Mouse (Mus musculus): ENCODE measurements around the gene Creg1. TPM values are rescaled to one million over a fixed set of nuclear protein-coding genes. Genes with fewer than 3 reads are reported as not detected.

Gene Creg1
- polyA plus RNA-seq, 1 experiment from 2014 or later: 76.2 TPM

DNA sequence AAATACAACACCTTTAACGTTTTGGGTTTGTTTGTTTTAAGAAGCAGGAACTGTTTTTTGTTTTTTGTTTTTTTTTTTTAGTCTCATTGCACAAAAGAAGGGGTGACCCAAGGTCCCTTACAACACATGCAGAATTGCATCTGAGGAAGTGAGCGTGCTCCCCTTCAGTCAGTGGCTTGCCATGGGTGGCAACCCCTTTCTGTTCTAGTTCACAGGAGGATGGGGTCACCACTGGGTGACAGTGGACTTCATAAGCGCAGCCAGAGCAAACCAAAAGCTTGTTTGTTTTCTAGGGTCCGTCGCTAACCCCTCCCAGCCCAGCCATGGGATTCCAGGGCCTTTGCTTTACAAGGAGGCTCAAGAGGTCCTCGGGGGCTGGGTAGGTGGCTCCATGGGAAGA lies 32.0 kb upstream of the Creg1 start:
- Histone ChIP-seq H3K27me3 (ENCODE audit: insufficient read depth, poor library complexity, severe bottlenecking) (no peaks in the 10 kb centered on the region), H3K36me3 (no peaks in the 10 kb centered on the region), H3K4me1 (peaks cover 29% of the 10 kb centered on the region), H3K9me3 (no peaks in the 10 kb centered on the region), H3K27ac (no peak overlapping the region), H3K4me3 (no peak overlapping the region)
- WGBS: 68% methylated on average over 6 of the region's 6 CpGs
- no peak for DNase-seq (ENCODE audit: low spot score)

DNA sequence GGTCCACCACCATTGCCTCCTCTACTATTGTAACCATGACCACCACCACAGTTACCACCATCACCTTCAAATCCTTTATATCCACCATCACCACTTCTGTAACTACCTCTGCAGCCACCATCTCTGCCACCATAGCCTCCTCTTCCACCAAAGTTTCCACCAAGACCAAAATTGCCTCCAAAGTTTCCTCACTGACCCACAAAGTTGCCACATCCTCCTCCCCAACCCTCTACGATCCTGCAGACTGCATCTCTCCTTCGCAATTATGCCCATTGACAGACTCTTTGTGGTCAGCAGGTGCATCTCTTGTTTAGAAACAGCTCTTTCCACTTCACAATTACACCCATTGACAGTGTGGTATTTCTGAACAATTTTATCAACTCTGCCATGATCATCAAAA lies 28.7 kb upstream of the Creg1 start:
- Histone ChIP-seq H3K36me3 (no peaks in the 10 kb centered on the region), H3K4me1 (peaks cover 17% of the 10 kb centered on the region), H3K4me3 (no peak overlapping the region), H3K27ac (no peak overlapping the region), H3K27me3 (ENCODE audit: insufficient read depth, poor library complexity, severe bottlenecking) (no peaks in the 10 kb centered on the region), H3K9me3 (no peaks in the 10 kb centered on the region)
- 88% methylated on average over 2 of the region's 2 CpGs for WGBS
- DNase-seq (ENCODE audit: low spot score): no peak

DNA sequence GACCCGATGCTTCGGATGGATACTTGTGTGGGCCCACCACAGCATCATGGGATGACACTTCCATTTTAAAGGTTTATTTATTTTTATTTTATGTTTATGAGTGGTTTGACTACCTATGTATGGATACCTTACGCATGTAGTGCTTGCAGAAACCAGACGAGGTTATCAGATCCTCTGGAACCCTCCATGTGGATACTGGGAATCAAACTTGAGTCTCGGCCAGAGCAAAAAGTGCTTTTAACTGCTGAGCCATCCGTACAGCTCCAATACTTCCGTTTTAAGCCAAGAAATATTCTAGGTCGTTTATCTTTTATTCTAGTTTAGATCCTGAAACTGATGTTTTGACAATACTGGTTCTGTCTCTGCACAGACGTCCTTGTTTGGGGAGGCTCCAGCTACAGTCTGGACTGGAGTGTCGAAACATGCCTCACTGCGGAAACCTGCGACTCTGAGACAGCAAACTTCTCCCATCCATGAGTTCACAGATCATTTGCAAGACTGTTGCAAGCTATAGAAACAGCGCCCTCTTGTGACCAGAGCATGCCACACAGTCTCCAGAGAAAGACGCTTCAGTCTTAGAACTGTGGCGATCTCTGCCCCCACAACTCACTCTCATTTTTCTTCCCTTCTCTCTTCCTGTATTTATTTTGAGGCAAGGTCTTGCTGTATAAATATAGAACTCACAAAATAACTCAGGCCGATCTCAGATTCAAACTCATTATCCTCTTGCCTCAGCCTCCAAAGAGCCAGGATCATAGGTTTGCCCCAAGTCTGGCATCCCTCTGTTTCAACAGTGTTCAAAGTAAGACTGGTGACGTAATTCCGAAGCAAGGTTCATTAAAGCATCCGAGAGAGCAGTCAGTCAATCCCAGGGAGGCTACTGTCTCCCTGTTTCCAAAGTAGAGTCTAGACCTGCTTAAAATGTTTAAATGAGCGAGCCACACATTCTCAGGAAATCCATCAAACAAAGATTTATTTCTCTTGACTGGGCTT lies 27.4 kb upstream of the Creg1 start:
- Histone ChIP-seq H3K27ac (peak overlapping the region; percentile 33; the same call in 1 of the 2 replicates), H3K4me1 (peaks cover 15% of the 10 kb centered on the region), H3K9me3 (no peaks in the 10 kb centered on the region), H3K36me3 (no peaks in the 10 kb centered on the region), H3K27me3 (ENCODE audit: insufficient read depth, poor library complexity, severe bottlenecking) (no peaks in the 10 kb centered on the region), H3K4me3 (no peak overlapping the region)
- peak; percentile 89 for DNase-seq (ENCODE audit: low spot score)
- 30% methylated on average over 20 of the region's 20 CpGs for WGBS

DNA sequence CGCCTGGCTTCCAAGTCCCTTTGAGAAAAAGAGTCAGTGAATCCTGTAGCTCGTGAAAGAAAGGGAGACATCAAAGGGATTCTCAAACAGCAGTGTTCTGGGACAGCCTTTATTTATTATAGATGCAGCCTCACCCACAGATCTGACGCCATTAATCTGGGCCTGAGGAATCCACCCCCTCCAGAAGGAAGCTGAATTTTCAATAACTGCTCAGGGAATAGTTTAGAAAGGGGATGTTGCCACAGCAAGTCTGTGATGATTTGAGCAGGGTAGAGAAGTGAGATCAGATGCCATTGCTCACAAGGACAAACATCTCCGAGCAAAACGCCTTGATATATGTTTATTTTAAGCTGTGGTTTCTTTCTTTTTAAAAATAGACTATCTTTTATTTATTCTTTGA lies 26.1 kb upstream of the Creg1 start:
- Histone ChIP-seq H3K27ac (no peak overlapping the region), H3K9me3 (no peaks in the 10 kb centered on the region), H3K4me3 (no peak overlapping the region), H3K27me3 (ENCODE audit: insufficient read depth, poor library complexity, severe bottlenecking) (no peaks in the 10 kb centered on the region), H3K4me1 (peaks cover 12% of the 10 kb centered on the region; the same call in 1 of the 2 replicates), H3K36me3 (no peaks in the 10 kb centered on the region)
- 55% methylated on average over 5 of the region's 5 CpGs for WGBS
- DNase-seq (ENCODE audit: low spot score): no peak

DNA sequence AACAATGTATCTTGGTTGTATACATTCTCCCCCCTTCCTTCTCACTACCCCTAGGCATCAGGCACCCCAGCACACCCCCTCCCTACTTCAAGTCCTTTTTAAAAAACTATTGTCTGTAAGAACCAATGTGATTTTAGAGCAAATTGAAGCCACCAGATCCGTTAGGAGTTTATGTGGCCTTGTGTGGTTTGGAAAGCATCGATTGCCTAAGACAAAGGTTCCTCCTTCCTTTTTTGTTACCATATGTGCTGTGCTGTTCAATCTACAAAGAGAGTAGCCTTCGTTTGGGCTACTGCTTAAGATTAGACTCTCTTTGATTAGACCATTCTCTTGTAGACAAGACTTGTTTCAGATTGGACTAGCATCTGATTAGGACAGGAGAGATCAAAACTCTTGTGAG lies 25.7 kb upstream of the Creg1 start:
- no peak overlapping the region for H3K27ac ChIP-seq
- peaks cover 12% of the 10 kb centered on the region; the same call in 1 of the 2 replicates for H3K4me1 ChIP-seq
- WGBS: 67% methylated on average over 3 of the region's 3 CpGs
- no peak overlapping the region for H3K4me3 ChIP-seq
- no peaks in the 10 kb centered on the region for H3K9me3 ChIP-seq
- no peaks in the 10 kb centered on the region for H3K27me3 ChIP-seq (ENCODE audit: insufficient read depth, poor library complexity, severe bottlenecking)
- no peaks in the 10 kb centered on the region for H3K36me3 ChIP-seq
- no peak for DNase-seq (ENCODE audit: low spot score)

DNA sequence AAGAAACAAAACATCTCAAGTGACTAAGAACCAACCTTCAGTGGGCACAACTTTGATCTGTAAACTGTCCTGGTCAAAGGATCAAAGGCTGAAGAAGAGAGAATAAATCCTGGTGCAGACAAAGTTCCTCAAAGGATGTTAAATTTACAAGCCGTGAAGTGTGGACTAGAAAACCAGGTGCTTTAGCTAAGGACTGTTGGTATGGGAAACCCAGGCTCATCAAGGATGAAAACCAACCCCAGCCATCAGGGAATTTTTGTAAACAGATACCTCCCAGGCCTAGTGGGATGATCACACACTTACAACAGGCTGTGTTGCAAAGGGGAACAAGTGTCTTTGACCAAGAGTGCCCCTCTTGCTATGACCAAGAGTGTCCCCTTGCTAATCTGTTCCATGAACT lies 24.6 kb upstream of the Creg1 start:
- Histone ChIP-seq H3K9me3 (no peaks in the 10 kb centered on the region), H3K27me3 (ENCODE audit: insufficient read depth, poor library complexity, severe bottlenecking) (no peaks in the 10 kb centered on the region), H3K27ac (no peak overlapping the region), H3K4me3 (no peak overlapping the region), H3K4me1 (peaks cover 12% of the 10 kb centered on the region; the same call in 1 of the 2 replicates), H3K36me3 (no peaks in the 10 kb centered on the region)
- DNase-seq (ENCODE audit: low spot score): no peak
- 77% methylated on average over 1 of the region's 1 CpGs for WGBS

DNA sequence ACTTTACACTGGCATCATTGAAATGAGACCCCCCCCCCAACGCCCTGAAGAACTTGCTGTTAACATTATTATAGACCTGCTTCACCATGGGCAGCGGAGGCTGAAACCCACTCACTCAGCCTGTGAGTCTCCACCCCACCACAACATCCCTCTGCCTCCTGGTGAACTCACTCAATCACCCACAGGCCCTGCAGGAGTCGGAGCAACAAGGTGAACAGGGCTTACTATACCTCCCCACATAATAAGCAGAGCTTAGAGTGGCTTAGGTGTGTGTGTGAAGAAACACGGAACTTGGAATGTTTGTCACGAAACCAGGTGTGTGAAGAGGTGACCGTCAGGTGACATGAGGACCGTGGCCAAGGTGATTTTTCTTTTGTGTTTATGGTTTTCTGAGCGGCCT lies 21.6 kb upstream of the Creg1 start:
- 88% methylated on average over 8 of the region's 8 CpGs for WGBS
- H3K4me1 ChIP-seq: 0 out of 2 replicates have a peak, but pooled peaks cover under 1% of the 10 kb centered on the region
- no peak overlapping the region for H3K27ac ChIP-seq
- no peaks in the 10 kb centered on the region for H3K36me3 ChIP-seq
- no peak for DNase-seq (ENCODE audit: low spot score)
- H3K4me3 ChIP-seq: no peak overlapping the region
- H3K9me3 ChIP-seq: no peaks in the 10 kb centered on the region
- H3K27me3 ChIP-seq (ENCODE audit: insufficient read depth, poor library complexity, severe bottlenecking): no peaks in the 10 kb centered on the region

DNA sequence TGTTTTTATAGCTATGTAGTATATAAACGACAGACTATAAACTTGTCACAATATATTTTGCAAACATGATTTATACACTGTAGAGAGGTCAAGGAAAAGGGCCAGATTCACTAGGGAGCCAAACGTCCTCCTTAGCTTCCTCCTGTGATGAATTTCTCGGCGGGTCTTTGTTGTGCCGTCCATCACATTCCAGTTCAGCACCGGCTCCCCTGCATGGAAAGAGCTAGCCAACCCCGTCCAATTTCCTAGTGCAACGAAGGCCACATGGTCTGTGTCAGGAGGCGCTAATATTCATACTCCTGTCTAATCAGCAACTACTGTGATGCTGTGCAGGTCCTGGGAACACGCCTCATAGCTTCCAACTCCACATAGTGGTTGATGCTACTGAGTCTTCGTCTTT lies 15.5 kb upstream of the Creg1 start:
- Histone ChIP-seq H3K27ac (no peak overlapping the region), H3K4me3 (no peak overlapping the region), H3K36me3 (no peaks in the 10 kb centered on the region), H3K9me3 (no peaks in the 10 kb centered on the region), H3K27me3 (ENCODE audit: insufficient read depth, poor library complexity, severe bottlenecking) (no peaks in the 10 kb centered on the region), H3K4me1 (peaks cover 26% of the 10 kb centered on the region)
- peak; percentile 70 for DNase-seq (ENCODE audit: low spot score)
- 37% methylated on average over 11 of the region's 11 CpGs for WGBS

DNA sequence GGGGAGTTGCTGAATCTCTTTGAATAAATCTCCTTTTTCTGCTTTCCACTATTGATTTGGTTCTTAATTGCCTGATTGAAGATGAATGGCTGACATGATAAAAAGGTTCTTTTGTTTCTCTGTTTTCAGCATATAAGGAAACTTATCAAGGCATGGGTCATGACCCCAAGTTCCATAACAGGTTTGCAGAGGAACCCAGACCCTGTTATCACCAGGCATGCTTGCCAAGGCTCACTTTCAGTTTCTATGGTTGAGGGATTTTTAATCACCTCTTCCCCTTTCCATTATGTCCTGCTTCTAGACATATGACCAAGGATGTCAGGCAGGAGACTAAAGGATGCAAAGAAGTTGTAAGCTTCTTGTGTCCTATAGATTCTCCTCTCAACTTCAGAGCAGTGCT lies 12.4 kb upstream of the Creg1 start:
- no peaks in the 10 kb centered on the region for H3K36me3 ChIP-seq
- no peak overlapping the region for H3K27ac ChIP-seq
- no peak overlapping the region for H3K4me3 ChIP-seq
- peaks cover 29% of the 10 kb centered on the region for H3K4me1 ChIP-seq
- no peaks in the 10 kb centered on the region for H3K27me3 ChIP-seq (ENCODE audit: insufficient read depth, poor library complexity, severe bottlenecking)
- no peaks in the 10 kb centered on the region for H3K9me3 ChIP-seq
- DNase-seq (ENCODE audit: low spot score): no peak

DNA sequence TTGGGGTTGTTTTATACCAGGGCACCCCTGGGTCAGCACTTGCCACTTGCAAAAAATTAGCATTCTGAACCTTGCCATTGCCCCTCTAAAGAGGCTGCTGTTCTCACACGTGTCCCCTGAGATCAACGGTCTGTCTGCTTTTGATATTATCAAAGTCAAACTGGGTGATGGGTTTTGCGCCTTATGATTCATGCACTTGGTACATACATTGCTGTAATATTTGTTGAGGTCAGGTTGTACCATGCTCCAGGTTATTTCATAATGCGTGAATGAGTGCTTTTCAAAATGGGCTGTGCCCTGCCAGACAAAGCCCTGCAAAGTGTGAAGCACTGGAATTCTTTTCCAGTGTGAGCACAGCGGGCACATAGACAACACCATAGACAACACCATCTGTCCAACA lies 11.7 kb upstream of the Creg1 start:
- Histone ChIP-seq H3K9me3 (no peaks in the 10 kb centered on the region), H3K27ac (no peak overlapping the region), H3K4me3 (no peak overlapping the region), H3K36me3 (no peaks in the 10 kb centered on the region), H3K27me3 (ENCODE audit: insufficient read depth, poor library complexity, severe bottlenecking) (no peaks in the 10 kb centered on the region), H3K4me1 (peaks cover 29% of the 10 kb centered on the region)
- peak; percentile 68 for DNase-seq (ENCODE audit: low spot score)
- WGBS: 78% methylated on average over 5 of the region's 5 CpGs

DNA sequence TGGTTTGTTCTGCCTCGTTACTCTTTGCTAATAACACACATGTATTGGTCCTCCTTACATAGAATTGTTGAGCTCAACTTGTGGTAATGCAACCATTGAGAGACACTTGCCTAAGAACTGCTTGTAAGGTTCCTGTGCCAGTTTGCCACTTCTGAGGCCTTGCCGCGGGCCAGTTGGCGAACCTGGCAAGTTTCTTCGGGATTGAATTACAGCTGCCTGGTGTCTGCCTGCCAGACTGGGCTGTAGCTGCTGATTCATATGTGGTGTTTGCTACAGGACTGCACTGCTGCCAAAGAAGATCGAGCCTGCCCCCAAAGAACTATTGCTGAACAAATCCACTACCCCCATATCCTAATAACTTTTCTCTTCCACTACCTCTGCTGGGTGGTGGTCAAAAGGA lies 9.3 kb upstream of the Creg1 start:
- H3K27me3 ChIP-seq (ENCODE audit: insufficient read depth, poor library complexity, severe bottlenecking): no peaks in the 10 kb centered on the region
- no peaks in the 10 kb centered on the region for H3K9me3 ChIP-seq
- peaks cover 23% of the 10 kb centered on the region; the same call in 1 of the 2 replicates for H3K4me1 ChIP-seq
- no peaks in the 10 kb centered on the region for H3K36me3 ChIP-seq
- no peak overlapping the region for H3K27ac ChIP-seq
- DNase-seq (ENCODE audit: low spot score): no peak
- WGBS: 84% methylated on average over 6 of the region's 6 CpGs
- H3K4me3 ChIP-seq: no peak overlapping the region

DNA sequence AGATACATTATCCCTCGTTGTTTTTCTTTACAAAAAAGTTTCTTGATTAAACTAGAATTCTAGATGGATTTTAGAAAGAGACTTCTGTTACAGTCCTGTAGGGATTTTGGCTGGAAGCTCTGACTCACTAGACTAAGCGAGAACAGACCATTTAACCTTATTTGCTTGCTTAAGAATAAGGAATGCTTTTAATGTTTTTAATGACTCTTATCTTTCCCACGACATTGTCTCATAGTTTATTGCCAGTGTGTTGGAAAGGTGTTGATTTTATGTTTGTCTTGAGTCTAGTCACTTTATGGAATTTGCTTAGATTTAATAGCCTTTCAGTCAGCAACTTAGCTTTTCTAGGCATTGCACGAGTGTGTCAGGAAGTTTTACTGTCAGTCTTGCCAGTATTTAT lies 8.4 kb upstream of the Creg1 start:
- WGBS: 47% methylated on average over 4 of the region's 4 CpGs
- peaks cover 17% of the 10 kb centered on the region; the same call in 1 of the 2 replicates for H3K4me1 ChIP-seq
- H3K27ac ChIP-seq: no peak overlapping the region
- H3K9me3 ChIP-seq: no peaks in the 10 kb centered on the region
- DNase-seq (ENCODE audit: low spot score): no peak
- no peaks in the 10 kb centered on the region for H3K36me3 ChIP-seq
- no peak overlapping the region for H3K4me3 ChIP-seq
- H3K27me3 ChIP-seq (ENCODE audit: insufficient read depth, poor library complexity, severe bottlenecking): no peaks in the 10 kb centered on the region

DNA sequence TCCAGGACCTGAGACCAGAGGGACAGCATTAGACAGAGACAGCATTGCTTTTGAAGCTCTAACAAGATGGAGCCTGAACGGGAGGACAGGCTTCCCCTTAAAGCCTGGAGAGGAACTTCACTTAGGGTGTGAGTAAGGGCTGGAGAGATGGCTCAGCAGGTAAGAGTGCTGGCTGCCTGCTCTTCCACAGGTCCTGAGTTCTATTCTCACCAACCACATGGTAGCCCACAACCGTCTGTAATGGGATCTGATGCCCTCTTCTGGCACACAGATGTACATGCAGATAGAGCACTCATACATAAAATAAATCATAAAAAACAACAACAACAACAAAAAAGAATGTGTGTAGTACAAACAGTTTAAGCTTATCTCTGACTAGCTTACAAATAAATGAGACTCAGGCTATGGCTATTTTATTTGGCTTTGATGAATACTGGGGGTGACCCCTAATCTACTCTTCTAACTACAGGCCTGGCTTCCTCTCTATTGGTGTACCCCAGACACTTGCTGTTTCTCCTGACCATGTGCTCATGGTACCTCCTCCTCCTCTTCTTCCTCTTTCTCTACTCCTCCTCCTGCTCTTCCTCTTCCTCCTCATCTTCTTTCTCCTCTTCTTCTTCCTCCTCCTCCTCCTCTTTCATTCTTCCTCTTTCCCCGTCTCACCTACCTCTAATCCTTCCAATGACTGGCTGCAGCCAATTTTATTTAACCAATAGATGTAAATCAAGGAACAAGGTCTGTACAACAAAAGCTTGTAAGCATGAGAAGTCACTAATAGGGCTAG lies 1.8 kb upstream of the Creg1 start:
- Histone ChIP-seq H3K27me3 (ENCODE audit: insufficient read depth, poor library complexity, severe bottlenecking) (no peaks in the 10 kb centered on the region; the same call in 1 of the 2 replicates), H3K4me3 (no peak overlapping the region), H3K4me1 (peaks cover 21% of the 10 kb centered on the region), H3K27ac (no peak overlapping the region), H3K9me3 (no peaks in the 10 kb centered on the region), H3K36me3 (no peaks in the 10 kb centered on the region)
- no peak for DNase-seq (ENCODE audit: low spot score)
- WGBS: 76% methylated on average over 3 of the region's 3 CpGs
